Mouse (Mus musculus): Measurements from ENCODE around the gene Arl6ip1.
"Not testable (repeated sequence)": the region's sequence is repeated elsewhere in the genome, so short reads cannot be mapped to it uniquely, and the experiment has no call there.

Gene Arl6ip1

DNA sequence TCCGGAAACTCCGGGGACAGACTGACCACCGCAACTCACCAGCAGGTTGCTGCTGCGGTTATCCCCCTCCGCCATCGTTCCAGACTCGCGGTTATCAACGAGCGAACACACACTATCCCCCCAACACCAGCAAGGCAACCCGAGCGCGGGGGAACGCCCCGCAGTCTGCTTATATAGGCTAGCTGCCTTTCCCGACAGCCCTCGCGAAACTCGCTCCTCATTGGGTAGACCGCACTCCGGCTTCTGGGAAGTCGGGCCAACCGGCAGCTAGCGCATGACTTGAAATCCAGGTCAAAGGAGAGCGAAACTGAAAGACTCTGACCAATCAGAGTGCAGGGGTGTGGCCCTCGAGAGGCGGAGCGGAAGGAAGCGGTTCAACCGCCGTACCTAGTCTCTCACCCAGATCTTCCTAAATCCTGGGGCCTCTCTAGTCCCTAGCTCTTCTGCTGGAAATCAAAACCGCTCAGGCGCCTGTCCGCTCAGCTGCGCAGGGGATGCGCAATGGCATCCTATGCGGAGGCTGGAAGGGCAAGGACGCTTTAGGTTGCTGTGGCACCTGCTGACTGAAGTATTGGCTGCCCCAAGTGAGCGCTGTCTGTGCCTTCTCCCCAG lies at the start of gene Arl6ip1:
Gene Arl6ip1, minus strand, starts transcription at position 233 of the 612 bp plus-strand sequence.
- DNase-seq (ENCODE audit: low read depth) = peak; percentile 98

DNA sequence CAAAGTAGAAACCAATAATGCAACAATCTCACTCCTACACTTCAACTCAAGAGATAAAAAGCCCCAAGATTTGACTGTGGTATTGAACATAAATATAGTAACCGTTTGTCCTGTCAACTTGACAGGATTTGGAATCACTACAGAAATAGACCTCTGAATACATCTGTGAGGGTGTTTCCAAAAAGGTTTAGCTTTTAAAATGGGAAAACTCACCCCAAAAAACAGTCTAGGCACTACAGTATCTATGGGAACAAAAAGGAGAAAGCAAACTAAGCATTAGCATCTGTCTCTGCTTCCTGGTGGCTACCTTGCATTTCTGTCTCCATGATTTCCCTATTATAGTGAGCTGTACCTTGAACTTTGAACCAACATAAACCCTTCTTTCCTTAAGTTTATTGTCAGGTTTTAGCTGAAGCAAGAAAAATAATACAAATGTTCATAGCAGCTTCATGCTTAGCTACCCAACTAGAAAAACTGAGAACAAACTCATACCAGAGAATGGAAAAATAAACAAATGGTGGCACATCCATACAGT lies 46.4 kb upstream of the Arl6ip1 start:
- no peak for DNase-seq (ENCODE audit: low read depth)

DNA sequence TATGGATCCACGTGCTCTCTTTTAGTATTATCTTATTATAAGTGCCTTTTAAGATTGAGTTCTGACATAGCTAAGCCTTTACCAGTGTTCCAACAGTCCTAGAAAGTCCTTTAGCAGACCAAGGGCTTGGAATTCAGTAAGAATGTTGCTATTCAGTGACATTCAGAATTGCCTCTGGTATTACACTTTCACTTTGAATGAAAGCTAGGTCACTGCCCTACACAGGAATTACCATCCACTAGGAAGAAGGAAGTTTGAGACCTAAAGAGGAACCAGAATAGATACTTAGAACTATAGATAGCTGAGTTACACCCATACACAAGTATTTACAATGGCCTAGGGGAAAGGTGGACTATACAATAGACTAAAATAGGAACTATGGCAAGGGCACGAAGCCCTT lies 40.7 kb upstream of the Arl6ip1 start:
- not testable (repeated sequence) for DNase-seq (ENCODE audit: low read depth)

- no peak for DNase-seq (ENCODE audit: low read depth)
Observed at GRCm38 (mm10) chr7:118163006-118163405, 33.5 kb upstream of the Arl6ip1 start.

- DNase-seq (ENCODE audit: low read depth) = no peak
Observed at GRCm38 (mm10) chr7:118160121-118160520, 30.7 kb upstream of the Arl6ip1 start.

DNA sequence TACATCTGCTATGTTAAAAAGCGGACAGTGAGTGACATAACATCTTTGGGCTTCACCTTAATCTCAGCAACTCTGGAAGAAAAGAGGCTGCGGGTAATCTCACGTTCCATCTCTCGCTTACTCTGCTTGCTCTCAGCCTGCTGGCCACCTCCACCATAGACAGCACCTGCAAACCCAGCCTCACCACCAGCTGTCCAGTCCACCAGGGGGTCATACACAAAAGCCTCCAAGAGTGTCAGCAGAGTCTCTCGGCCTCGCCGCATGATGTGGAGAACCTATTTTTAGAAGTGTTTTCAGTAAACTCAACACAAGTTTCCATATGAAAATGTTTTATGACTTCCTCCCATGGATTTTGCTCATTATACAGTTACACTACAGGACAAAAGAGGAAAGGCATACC lies 27.0 kb upstream of the Arl6ip1 start:
- no peak for DNase-seq (ENCODE audit: low read depth)

DNA sequence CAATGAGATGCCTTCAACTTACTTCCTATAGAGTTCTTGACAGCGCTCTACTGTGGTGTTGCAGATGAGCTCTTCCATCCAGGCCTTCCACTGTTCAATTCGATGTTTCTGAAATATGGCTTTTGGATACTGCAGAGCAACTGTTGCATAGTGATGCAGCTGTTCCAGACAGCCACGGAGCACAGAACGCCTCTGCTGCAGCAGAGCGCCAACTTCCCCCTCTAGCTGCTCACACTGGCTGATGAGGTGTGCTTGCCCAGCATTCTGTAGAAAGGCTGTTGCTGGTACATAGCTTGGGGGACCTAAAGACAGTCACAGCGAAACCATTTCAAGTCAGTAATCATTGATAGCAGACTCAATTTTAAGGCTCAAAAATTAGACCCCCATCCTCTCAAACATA lies 24.7 kb upstream of the Arl6ip1 start:
- no peak for DNase-seq (ENCODE audit: low read depth)

- DNase-seq (ENCODE audit: low read depth) = no peak
Observed at GRCm38 (mm10) chr7:118143602-118144001, 14.1 kb upstream of the Arl6ip1 start.

- DNase-seq (ENCODE audit: low read depth) = no peak
Observed at GRCm38 (mm10) chr7:118143123-118143522, 13.7 kb upstream of the Arl6ip1 start.

DNA sequence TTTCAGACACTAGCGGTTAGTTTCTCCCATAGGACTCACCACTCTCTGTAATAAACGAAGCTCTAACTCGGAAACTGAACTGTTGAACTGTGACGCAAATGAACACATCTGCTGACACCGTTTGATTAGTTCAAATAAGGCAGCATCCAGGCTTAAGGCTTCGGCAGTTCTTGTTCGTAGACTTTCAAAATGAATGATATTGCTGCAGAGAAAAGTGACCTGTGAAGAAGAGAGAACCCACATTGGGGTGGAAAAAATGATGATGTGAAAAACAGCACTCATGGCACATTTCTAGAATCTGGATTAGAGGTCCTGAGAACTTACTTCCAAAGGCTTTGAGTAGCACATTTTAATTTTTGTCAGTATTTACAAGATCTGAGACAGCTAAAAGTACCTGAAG lies 11.8 kb upstream of the Arl6ip1 start:
- no peak for DNase-seq (ENCODE audit: low read depth)

- DNase-seq (ENCODE audit: low read depth) = no peak
Observed at GRCm38 (mm10) chr7:118135128-118135527, 5.7 kb upstream of the Arl6ip1 start.

GRCm38 (mm10) chr7:118128925-118129429 lies 485 bp downstream of the Arl6ip1 start:
- DNase-seq (ENCODE audit: low read depth) = no peak

GRCm38 (mm10) chr7:118126219-118126875 lies 3.1 kb downstream of the Arl6ip1 start:
- DNase-seq (ENCODE audit: low read depth) = no peak

DNA sequence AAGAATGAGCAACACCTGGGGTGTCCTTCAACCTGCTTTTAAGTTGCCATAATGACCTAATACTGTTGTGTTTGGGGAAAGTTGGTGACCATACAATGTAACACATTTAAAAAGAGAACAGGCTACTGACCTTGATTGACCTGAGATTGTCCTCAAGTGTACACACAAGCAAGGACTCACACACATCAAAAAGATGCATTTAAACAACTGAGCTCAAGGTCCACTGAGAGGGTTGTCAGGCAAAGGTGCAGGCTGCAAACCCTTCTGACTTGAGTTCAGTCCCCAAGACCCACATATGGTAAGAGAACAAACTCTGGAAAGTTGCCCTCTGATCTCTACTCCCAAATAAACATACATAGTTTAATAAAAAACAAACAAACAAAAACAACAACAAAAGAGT lies 3.7 kb downstream of the Arl6ip1 start:
- DNase-seq (ENCODE audit: low read depth) = no peak

- DNase-seq (ENCODE audit: low read depth) = no peak
Observed at GRCm38 (mm10) chr7:118123512-118124411, 5.7 kb downstream of the Arl6ip1 start.

- no peak for DNase-seq (ENCODE audit: low read depth)
Observed at GRCm38 (mm10) chr7:118122235-118122634, 7.2 kb downstream of the Arl6ip1 start.

- DNase-seq (ENCODE audit: low read depth) = no peak
Observed at GRCm38 (mm10) chr7:118120654-118121053, 8.8 kb downstream of the Arl6ip1 start.

GRCm38 (mm10) chr7:118119946-118120345 lies 9.5 kb downstream of the Arl6ip1 start:
- DNase-seq (ENCODE audit: low read depth) = peak; percentile 75

DNA sequence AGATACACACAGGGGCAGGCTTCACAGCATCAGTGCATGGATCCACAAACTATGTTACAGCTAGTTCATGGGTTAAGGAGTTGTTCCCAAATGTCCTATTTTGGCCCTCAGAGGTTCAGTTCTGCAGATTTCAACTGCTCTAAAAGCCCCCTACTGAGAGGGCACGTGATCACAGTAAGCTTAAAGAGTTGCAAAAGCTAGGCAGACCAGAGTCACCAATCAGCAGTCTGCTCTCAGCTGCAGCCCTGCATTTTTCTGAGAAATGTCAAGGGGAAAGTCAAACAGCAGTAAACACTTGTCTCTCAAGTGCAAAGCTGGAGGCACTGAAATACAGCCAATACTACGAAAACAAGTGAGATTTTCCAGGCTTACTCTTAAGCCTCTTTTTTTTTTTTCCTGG lies 10.3 kb downstream of the Arl6ip1 start:
- DNase-seq (ENCODE audit: low read depth) = no peak

DNA sequence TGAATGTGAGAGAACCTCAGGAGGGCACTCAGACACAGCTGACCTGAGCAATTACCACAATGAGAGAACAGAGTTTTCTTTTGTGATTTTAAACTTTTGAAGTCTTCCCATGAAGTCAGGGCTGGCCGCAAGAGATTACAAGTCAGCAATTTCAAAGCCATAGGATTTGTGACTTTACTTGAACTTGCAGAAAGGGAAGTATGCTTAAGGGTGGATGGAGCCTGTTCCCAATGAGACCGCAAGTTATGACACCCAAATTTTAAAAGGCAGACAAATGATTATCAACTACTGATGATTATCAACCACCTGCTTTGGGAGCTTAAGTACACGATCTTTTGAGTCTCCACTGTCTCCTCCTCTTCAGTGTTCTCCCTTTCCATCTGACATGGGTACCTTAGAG lies 11.0 kb downstream of the Arl6ip1 start:
- DNase-seq (ENCODE audit: low read depth) = no peak

- DNase-seq (ENCODE audit: low read depth) = no peak
Observed at GRCm38 (mm10) chr7:118117539-118118210, 11.8 kb downstream of the Arl6ip1 start.

Data from induced T-regulatory cell, adult 2 months (primary cell).